9 mouse cellular contexts compared by ENCODE assay signal in the genomic region with DNA sequence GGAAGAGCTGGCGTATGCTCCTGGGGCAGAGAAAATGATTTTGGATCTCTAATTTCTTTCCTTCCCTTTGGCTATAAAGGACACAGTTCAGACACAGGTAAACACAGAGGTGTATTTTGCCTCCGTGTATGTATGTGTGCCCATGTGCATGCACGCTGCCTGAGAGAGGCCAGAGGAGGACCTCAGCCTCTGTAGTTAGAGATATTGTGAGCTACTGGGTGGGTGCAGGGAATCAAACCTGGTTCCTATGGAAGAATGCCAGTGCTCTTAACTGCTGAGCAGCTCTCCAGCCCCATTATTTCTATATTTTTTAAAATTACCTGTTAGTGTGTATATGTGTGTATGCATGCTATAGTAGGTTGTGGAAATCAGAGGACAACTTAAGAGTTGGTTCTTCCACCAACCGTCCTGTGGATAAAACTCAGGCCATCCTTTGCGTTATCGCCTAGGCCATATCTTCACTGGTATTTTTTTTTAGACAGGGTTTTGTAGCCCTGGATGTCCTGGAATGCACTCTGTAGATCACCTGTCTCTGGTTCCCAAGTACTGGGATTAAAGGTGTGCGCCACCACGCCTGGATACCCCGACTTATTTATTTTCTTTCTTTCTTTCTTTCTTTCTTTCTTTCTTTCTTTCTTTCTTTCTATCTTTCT. TPM values are rescaled to one million over a fixed set of nuclear protein-coding genes. Genes with fewer than 3 reads are reported as not detected.
A peak's percentile ranks its signal among the peaks of the same experiment; 100 is the strongest.
DNase-seq lines count a peak whose midpoint lies in the region; ATAC-seq lines count a peak whose summit lies in the region.
"Had no signal": no experiment of that assay in that cellular context is flagged by ENCODE, and none has a peak within 500 bp of the region (broad histone marks: within the 10 kb centered on the region; RNA-seq: fewer than 3 reads in every experiment).

No protein-coding gene starts in this region.

- 72% methylated on average over 9 of the region's 9 CpGs for WGBS in kidney, embryonic 16.5 days
- 73% methylated on average over 9 of the region's 9 CpGs for WGBS in embryonic facial prominence, embryonic 11.5 days
- 71% methylated on average over 9 of the region's 9 CpGs for WGBS in intestine, embryonic 15.5 days
- WGBS in midbrain, embryonic 16.5 days, result 70% methylated on average over 9 of the region's 9 CpGs

- H3K9ac ChIP-seq in kidney, embryonic 16.5 days (replicated peaks; ENCODE audit: low read length), result peak overlapping the region; percentile 89
- H3K9ac ChIP-seq in embryonic facial prominence, embryonic 11.5 days (replicated peaks; ENCODE audit: low read length), result peak overlapping the region; percentile 15
- H3K9ac ChIP-seq in intestine, embryonic 15.5 days, result no peak overlapping the region
- H3K9ac ChIP-seq in midbrain, embryonic 16.5 days (ENCODE audit: low read depth, low read length), result peak overlapping the region; percentile 36

- DNase-seq in kidney, adult 8-10 months, result no peak
- no peak for DNase-seq in embryonic facial prominence, embryonic 11.5 days (ENCODE audit: low spot score)
- DNase-seq in layer of hippocampus, postnatal 25 days (ENCODE audit: extremely low spot score in 1 of 2, low spot score in 1 of 2), result no peak
- no peak for DNase-seq in spleen, adult 18-20 months
- no peak for DNase-seq in gastrocnemius, postnatal 25 days

- H3K4me3 ChIP-seq in kidney, embryonic 16.5 days (ENCODE audit: low read length), result peak overlapping the region; percentile 82
- peak overlapping the region; percentile 60 for H3K4me3 ChIP-seq in embryonic facial prominence, embryonic 11.5 days (ENCODE audit: low read depth, low read length)
- H3K4me3 ChIP-seq in intestine, embryonic 15.5 days (replicated peaks), result peak overlapping the region; percentile 98
- peak overlapping the region; percentile 67 for H3K4me3 ChIP-seq in midbrain, embryonic 16.5 days (ENCODE audit: low read depth, low read length)

- H3K27ac ChIP-seq in kidney, embryonic 16.5 days (ENCODE audit: low read length), result peak overlapping the region; percentile 4; the same call in 1 of the 2 replicates
- H3K27ac ChIP-seq in embryonic facial prominence, embryonic 11.5 days (replicated peaks; ENCODE audit: low read depth, low read length), result no peak overlapping the region
- H3K27ac ChIP-seq in intestine, embryonic 15.5 days, result no peak overlapping the region
- H3K27ac ChIP-seq in midbrain, embryonic 16.5 days (ENCODE audit: low read length), result no peak overlapping the region

- peaks cover 14% of the 10 kb centered on the region for H3K36me3 ChIP-seq in kidney, embryonic 16.5 days (ENCODE audit: insufficient read depth, low read length)
- H3K36me3 ChIP-seq in embryonic facial prominence, embryonic 11.5 days (replicated peaks; ENCODE audit: control insufficient read depth, insufficient read depth, low read depth, low read length), result no peaks in the 10 kb centered on the region
- H3K36me3 ChIP-seq in intestine, embryonic 15.5 days, result peaks cover 4% of the 10 kb centered on the region; the same call in 1 of the 2 replicates
- peaks cover 3% of the 10 kb centered on the region; the same call in 1 of the 2 replicates for H3K36me3 ChIP-seq in midbrain, embryonic 16.5 days (ENCODE audit: control insufficient read depth, insufficient read depth, low read length)

- no peaks in the 10 kb centered on the region for H3K9me3 ChIP-seq in kidney, embryonic 16.5 days (ENCODE audit: low read length)
- H3K9me3 ChIP-seq in embryonic facial prominence, embryonic 11.5 days (replicated peaks; ENCODE audit: control insufficient read depth, low read length), result no peaks in the 10 kb centered on the region
- H3K9me3 ChIP-seq in intestine, embryonic 15.5 days, result no peaks in the 10 kb centered on the region
- H3K9me3 ChIP-seq in midbrain, embryonic 16.5 days (replicated peaks; ENCODE audit: control insufficient read depth, low read length, poor library complexity, severe bottlenecking), result no peaks in the 10 kb centered on the region

- no peaks in the 10 kb centered on the region for H3K27me3 ChIP-seq in kidney, embryonic 16.5 days (ENCODE audit: insufficient read depth, low read length)
- H3K27me3 ChIP-seq in embryonic facial prominence, embryonic 11.5 days (ENCODE audit: control insufficient read depth, insufficient read depth, low read length), result no peaks in the 10 kb centered on the region
- no peaks in the 10 kb centered on the region for H3K27me3 ChIP-seq in intestine, embryonic 15.5 days (replicated peaks)
- H3K27me3 ChIP-seq in midbrain, embryonic 16.5 days (ENCODE audit: control insufficient read depth, insufficient read depth, low read depth, low read length), result no peaks in the 10 kb centered on the region

- H3K4me2 ChIP-seq in kidney, embryonic 16.5 days (replicated peaks; ENCODE audit: low read depth, low read length), result peak overlapping the region; percentile 62
- peak overlapping the region; percentile 63 for H3K4me2 ChIP-seq in embryonic facial prominence, embryonic 11.5 days (ENCODE audit: low read depth, low read length)
- peak overlapping the region; percentile 75 for H3K4me2 ChIP-seq in intestine, embryonic 15.5 days (replicated peaks)
- H3K4me2 ChIP-seq in midbrain, embryonic 16.5 days (ENCODE audit: low read length), result peak overlapping the region; percentile 63

- no peak for ATAC-seq in kidney, embryonic 16.5 days (ENCODE audit: low FRiP score, low TSS enrichment)
- ATAC-seq in embryonic facial prominence, embryonic 11.5 days (replicated peaks; ENCODE audit: insufficient number of reproducible peaks, low FRiP score, low TSS enrichment, low read depth), result no peak
- ATAC-seq in intestine, embryonic 15.5 days, result no peak
- no peak for ATAC-seq in midbrain, embryonic 16.5 days

- H3K4me1 ChIP-seq in kidney, embryonic 16.5 days (ENCODE audit: insufficient read depth, low read length), result peaks cover 29% of the 10 kb centered on the region
- H3K4me1 ChIP-seq in embryonic facial prominence, embryonic 11.5 days (ENCODE audit: control insufficient read depth, insufficient read depth, low read length), result no peaks in the 10 kb centered on the region
- peaks cover 12% of the 10 kb centered on the region; the same call in 1 of the 2 replicates for H3K4me1 ChIP-seq in intestine, embryonic 15.5 days (replicated peaks)
- H3K4me1 ChIP-seq in midbrain, embryonic 16.5 days (ENCODE audit: control insufficient read depth, insufficient read depth, low read length), result peaks cover 15% of the 10 kb centered on the region

RNA-seq across cellular contexts. Expression of a gene that starts 1.4 kb away (rescaled TPM):
- polyA plus RNA-seq in kidney, embryonic 16.5 days (2015; fragmentation: Nextera tagmentation; extraction: Ambion mirVana), result 59.4 and 61.9 TPM in 2 replicates
- polyA plus RNA-seq in embryonic facial prominence, embryonic 11.5 days (2014; fragmentation: Nextera tagmentation; extraction: Ambion mirVana), result 88.7 and 99.0 TPM in 2 replicates
- polyA plus RNA-seq in intestine, embryonic 15.5 days (2015; fragmentation: Nextera tagmentation; extraction: Ambion mirVana), result 42.9 and 45.2 TPM in 2 replicates
- polyA plus RNA-seq in midbrain, embryonic 16.5 days (2015; fragmentation: Nextera tagmentation; extraction: Ambion mirVana), result 28.0 and 28.6 TPM in 2 replicates
- 10 to 100 TPM; 14.0 to 14.3 TPM for total RNA-seq in layer of hippocampus, postnatal 25 days (2021)
- total RNA-seq in gastrocnemius, postnatal 25 days (2021), result 1 to 10 TPM; 3.4 to 3.6 TPM

RNA-seq across cellular contexts. Expression of a gene that starts 55.5 kb away (rescaled TPM):
- polyA plus RNA-seq in kidney, embryonic 16.5 days (2015; fragmentation: Nextera tagmentation; extraction: Ambion mirVana), result not detected in 2 replicates
- not detected in 2 replicates for polyA plus RNA-seq in embryonic facial prominence, embryonic 11.5 days (2014; fragmentation: Nextera tagmentation; extraction: Ambion mirVana)
- polyA plus RNA-seq in intestine, embryonic 15.5 days (2015; fragmentation: Nextera tagmentation; extraction: Ambion mirVana), result not detected in 2 replicates
- not detected in 2 replicates for polyA plus RNA-seq in midbrain, embryonic 16.5 days (2015; fragmentation: Nextera tagmentation; extraction: Ambion mirVana)
- total RNA-seq in layer of hippocampus, postnatal 25 days (2021), result not detected
- total RNA-seq in gastrocnemius, postnatal 25 days (2021), result not detected
- polyA plus RNA-seq: small intestine, adult 2 months had no signal
